Mouse (Mus musculus) urinary bladder, adult 2 months (tissue): ENCODE data around the gene Gm20422. TPM values are rescaled to one million over a fixed set of nuclear protein-coding genes. Genes with fewer than 3 reads are reported as not detected.
A peak's percentile ranks its signal among the peaks of the same experiment; 100 is the strongest.

ENCODE experiments used
- DNase-seq: peaks from one replicate; pipeline ENCODE4 v3.0.0; 2022; ENCODE audit warnings: low spot score
- polyA plus RNA-seq: library from polyadenylated mRNA; depleted of rRNA; stranded (reverse); fragments of >200 nt; gene quantifications from 2 replicates; pipeline ENCODE4 v1.2.3, GENCODE M21; 2012; rRNA removed

Gene Gm20422
- 0.11 TPM in 1 of 2 replicates, not detected in the other for polyA plus RNA-seq

- peak; percentile 86 for DNase-seq
Measured at GRCm38 (mm10) chr8:69774503-69775148, at the start of gene Gm20422. Gene Gm20422 (minus strand): TSS chr8:69774886.

GRCm38 (mm10) chr8:69822386-69823191 lies 47.9 kb upstream of the Gm20422 start, which contains the start of gene Lpar2:
Gene Lpar2 (plus strand): TSS chr8:69822429.
- no peak for DNase-seq

GRCm38 (mm10) chr8:69821971-69822385 lies 47.3 kb upstream of the Gm20422 start:
- DNase-seq, result no peak

GRCm38 (mm10) chr8:69820466-69820865 lies 45.8 kb upstream of the Gm20422 start:
- no peak for DNase-seq

GRCm38 (mm10) chr8:69815396-69815795 lies 40.7 kb upstream of the Gm20422 start:
- DNase-seq, result no peak

GRCm38 (mm10) chr8:69814881-69815280 lies 40.2 kb upstream of the Gm20422 start:
- DNase-seq, result no peak

GRCm38 (mm10) chr8:69809820-69810219 lies 35.1 kb upstream of the Gm20422 start:
- no peak for DNase-seq

- no peak for DNase-seq
Measured at GRCm38 (mm10) chr8:69808864-69809403, 34.2 kb upstream of the Gm20422 start.

- DNase-seq, result peak; percentile 47
Measured at GRCm38 (mm10) chr8:69808094-69808863, 33.6 kb upstream of the Gm20422 start, which contains the start of gene Gmip. Gene Gmip (plus strand): TSS chr8:69808679.

- DNase-seq, result peak; percentile 20
Measured at GRCm38 (mm10) chr8:69807236-69807635, 32.5 kb upstream of the Gm20422 start.

GRCm38 (mm10) chr8:69805491-69805890 lies 30.8 kb upstream of the Gm20422 start:
- peak; percentile 19 for DNase-seq

GRCm38 (mm10) chr8:69805086-69805485 lies 30.4 kb upstream of the Gm20422 start:
- peak; percentile 19 for DNase-seq

GRCm38 (mm10) chr8:69804537-69804936 lies 29.9 kb upstream of the Gm20422 start:
- no peak for DNase-seq

GRCm38 (mm10) chr8:69803366-69803765 lies 28.7 kb upstream of the Gm20422 start:
- DNase-seq, result no peak

- DNase-seq, result no peak
Measured at GRCm38 (mm10) chr8:69802216-69802615, 27.5 kb upstream of the Gm20422 start.

GRCm38 (mm10) chr8:69801796-69802195 lies 27.1 kb upstream of the Gm20422 start:
- DNase-seq, result no peak

- no peak for DNase-seq
Measured at GRCm38 (mm10) chr8:69799946-69800345, 25.3 kb upstream of the Gm20422 start.

GRCm38 (mm10) chr8:69799261-69799660 lies 24.6 kb upstream of the Gm20422 start:
- DNase-seq, result no peak

GRCm38 (mm10) chr8:69797661-69798060 lies 23.0 kb upstream of the Gm20422 start:
- DNase-seq, result no peak

- DNase-seq, result no peak
Measured at GRCm38 (mm10) chr8:69796721-69797345, 22.1 kb upstream of the Gm20422 start.

- no peak for DNase-seq
Measured at GRCm38 (mm10) chr8:69794901-69795300, 20.2 kb upstream of the Gm20422 start.
